Mouse (Mus musculus) hindbrain, embryonic 16.5 days (tissue): ENCODE data around the gene Mcts1. TPM values are rescaled to one million over a fixed set of nuclear protein-coding genes. Genes with fewer than 3 reads are reported as not detected.

ENCODE experiments used
- ATAC-seq: fragments of 200-750 bp; cut with Nextera tagmentation; 2 replicates; pipeline ENCODE4 v1.8.0; 2017; ENCODE audit warnings: moderate TSS enrichment, moderate library complexity
- H3K27ac ChIP-seq: fragments of 300-500 bp; sonication (generic); 2 replicates; pipeline ENCODE4 v1.5.1; 2014; ENCODE audit warnings: low read depth, mild to moderate bottlenecking, control low read depth, low read length, moderate library complexity
- H3K27me3 ChIP-seq: fragments of 300-500 bp; sonication (generic); replicated peaks from 2 replicates; pipeline ENCODE4 v1.6.1; 2014; ENCODE audit warnings: low read length; ENCODE audit not compliant: control insufficient read depth, insufficient read depth
- H3K36me3 ChIP-seq: fragments of 300-500 bp; sonication (generic); 2 replicates; pipeline ENCODE4 v1.6.1; 2014; ENCODE audit warnings: mild to moderate bottlenecking, low read length, moderate library complexity, mixed read lengths; ENCODE audit not compliant: control insufficient read depth, insufficient read depth
- H3K4me1 ChIP-seq: fragments of 300-500 bp; sonication (generic); 2 replicates; pipeline ENCODE4 v1.6.1; 2014; ENCODE audit warnings: low read depth, low read length; ENCODE audit not compliant: control insufficient read depth, insufficient read depth
- H3K4me2 ChIP-seq: fragments of 300-500 bp; sonication (generic); 2 replicates; pipeline ENCODE4 v1.6.1; 2014; ENCODE audit warnings: mild to moderate bottlenecking, low read length, control low read depth, moderate library complexity
- H3K4me3 ChIP-seq: fragments of 300-500 bp; sonication (generic); 2 replicates; pipeline ENCODE4 v1.5.1; 2014; ENCODE audit warnings: mild to moderate bottlenecking, low read length, control low read depth, moderate library complexity
- H3K9ac ChIP-seq: fragments of 300-500 bp; sonication (generic); 2 replicates; pipeline ENCODE4 v1.6.1; 2014; ENCODE audit warnings: low read depth, mild to moderate bottlenecking, control low read depth, low read length, moderate library complexity
- H3K9me3 ChIP-seq: fragments of 300-500 bp; sonication (generic); 2 replicates; pipeline ENCODE4 v1.6.1; 2014; ENCODE audit warnings: mild to moderate bottlenecking, low read length, moderate library complexity; ENCODE audit not compliant: control insufficient read depth
- WGBS: fragments of 180-500 bp; shearing (Covaris S2); extraction: QIAGEN DNeasy Blood & Tissue Kit; methylation state at CpG from one replicate; pipeline ENCODE4 v1.1.7; 2014; 5-methylcytosine and 5-hydroxymethylcytosine counted together
- polyA plus RNA-seq: library from polyadenylated mRNA; unstranded; fragments of >200 nt; fragmentation: Nextera tagmentation; extraction: Ambion mirVana; gene quantifications from 2 replicates; pipeline ENCODE4 v1.2.1, GENCODE M21; 2015

Gene Mcts1
- polyA plus RNA-seq, 1 experiment from 2014 or later, result 181 TPM

GRCm38 (mm10) chrX:38650404-38651039 is 50.1 kb downstream of the Mcts1 start:
- WGBS, result 62% methylated on average over 9 of the region's 9 CpGs
- Histone ChIP-seq H3K27ac (no peak overlapping the region), H3K4me1 (no peaks in the 10 kb centered on the region), H3K36me3 (no peaks in the 10 kb centered on the region), H3K27me3 (no peaks in the 10 kb centered on the region), H3K9me3 (no peaks in the 10 kb centered on the region), H3K9ac (no peak overlapping the region), H3K4me2 (no peak overlapping the region), H3K4me3 (no peak overlapping the region)
- ATAC-seq, result no peak

- H3K27me3 ChIP-seq, result no peaks in the 10 kb centered on the region
These were observed 50.8 kb downstream of the Mcts1 start for GRCm38 (mm10) chrX:38651167-38651566.

DNA sequence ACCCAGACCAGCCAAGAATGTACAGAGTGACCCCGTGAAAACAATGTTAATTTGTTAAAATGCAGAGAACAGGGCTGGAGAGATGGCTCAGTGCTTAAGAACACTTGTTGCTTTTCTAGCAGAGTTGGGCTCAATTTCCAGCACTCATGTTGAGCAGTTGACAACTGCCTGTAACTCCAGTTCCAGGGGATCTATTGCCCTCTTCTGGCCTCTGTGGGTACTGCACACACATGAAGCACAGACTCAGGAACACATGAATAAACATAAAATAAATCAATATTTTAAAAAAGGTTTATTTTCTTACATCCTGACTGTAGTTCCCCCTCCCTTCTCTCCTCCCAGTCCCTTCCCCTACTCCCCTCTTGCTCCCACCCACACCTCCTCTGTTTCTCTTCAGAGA is 52.8 kb downstream of the Mcts1 start:
- H3K27ac ChIP-seq, result no peak overlapping the region
- 61% methylated on average over 1 of the region's 1 CpGs for WGBS
- H3K27me3 ChIP-seq, result no peaks in the 10 kb centered on the region
- H3K36me3 ChIP-seq, result no peaks in the 10 kb centered on the region
- H3K4me2 ChIP-seq, result no peak overlapping the region
- no peaks in the 10 kb centered on the region for H3K4me1 ChIP-seq
- no peaks in the 10 kb centered on the region for H3K9me3 ChIP-seq
- H3K4me3 ChIP-seq, result no peak overlapping the region
- no peak for ATAC-seq
- H3K9ac ChIP-seq, result no peak overlapping the region

More at GRCm38 (mm10) chrX:38651167-38651566, 50.8 kb downstream of the Mcts1 start:
- WGBS, result 23% methylated on average over 7 of the region's 7 CpGs
- H3K4me2 ChIP-seq, result no peak overlapping the region
- no peak for ATAC-seq
- no peaks in the 10 kb centered on the region for H3K9me3 ChIP-seq
- H3K4me1 ChIP-seq, result no peaks in the 10 kb centered on the region
- H3K9ac ChIP-seq, result no peak overlapping the region
- H3K27ac ChIP-seq, result no peak overlapping the region
- no peaks in the 10 kb centered on the region for H3K36me3 ChIP-seq
- no peak overlapping the region for H3K4me3 ChIP-seq

DNA sequence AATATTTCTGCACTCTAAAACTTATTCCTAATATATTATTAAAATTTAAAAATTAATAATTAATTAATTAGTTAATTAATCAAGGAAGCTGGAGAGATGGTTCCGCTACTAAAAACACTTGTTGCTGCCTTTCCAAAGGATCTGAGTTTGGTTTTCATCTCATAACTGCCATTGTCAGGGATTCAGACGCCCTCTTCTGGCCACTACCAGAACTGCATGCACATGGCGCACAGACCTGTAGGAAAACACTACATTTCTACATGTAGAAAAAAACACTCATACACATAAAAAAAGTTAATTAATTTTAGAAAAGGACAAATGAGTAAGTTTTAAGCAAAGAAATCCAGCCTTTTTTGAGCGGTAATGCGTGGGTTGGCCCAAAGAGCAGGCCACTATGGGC is 54.3 kb downstream of the Mcts1 start:
- 80% methylated on average over 5 of the region's 5 CpGs for WGBS

DNA sequence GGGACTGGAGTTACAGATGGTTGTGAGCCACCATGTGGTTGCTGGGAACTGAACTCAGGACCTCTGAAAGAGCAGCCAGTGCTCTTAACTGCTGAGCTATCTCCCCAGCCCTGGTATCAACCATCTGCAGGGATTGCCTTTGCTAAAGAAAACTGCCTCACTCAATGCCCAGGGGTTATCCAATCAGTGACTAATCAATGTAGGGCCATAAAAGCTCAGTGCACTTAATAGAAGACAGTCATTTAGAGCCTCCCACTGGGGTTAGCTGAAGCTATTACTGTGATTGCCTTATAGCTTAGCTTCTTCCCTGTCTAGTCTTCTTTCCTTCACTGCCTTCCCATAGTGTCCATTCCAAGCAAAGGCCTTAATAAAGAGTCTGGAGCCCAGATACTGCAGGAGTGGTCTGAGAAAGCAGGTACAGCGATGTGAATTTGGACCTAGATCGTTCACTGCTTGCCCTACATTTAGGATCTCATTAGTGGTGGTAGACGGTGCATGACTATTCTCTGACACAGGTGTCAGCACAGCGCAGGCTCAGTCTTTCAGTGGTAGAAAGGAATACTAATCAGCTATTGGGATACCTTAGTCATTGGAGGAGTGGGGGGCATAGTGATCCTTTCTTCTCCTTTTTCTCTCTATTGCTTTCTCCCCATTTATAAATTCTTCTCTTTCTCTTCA is 56.0 kb downstream of the Mcts1 start:
- no peaks in the 10 kb centered on the region for H3K36me3 ChIP-seq
- peak; percentile 73 for ATAC-seq
- WGBS, result 70% methylated on average over 4 of the region's 4 CpGs
- no peak overlapping the region for H3K4me3 ChIP-seq
- no peaks in the 10 kb centered on the region for H3K9me3 ChIP-seq
- no peak overlapping the region for H3K4me2 ChIP-seq
- no peak overlapping the region for H3K9ac ChIP-seq
- no peak overlapping the region for H3K27ac ChIP-seq
- H3K27me3 ChIP-seq, result no peaks in the 10 kb centered on the region
- no peaks in the 10 kb centered on the region for H3K4me1 ChIP-seq

More for the DNA sequence above, 54.3 kb downstream of the Mcts1 start:
- Histone ChIP-seq H3K27ac (no peak overlapping the region), H3K4me2 (no peak overlapping the region), H3K4me1 (no peaks in the 10 kb centered on the region), H3K36me3 (no peaks in the 10 kb centered on the region), H3K27me3 (no peaks in the 10 kb centered on the region), H3K9ac (no peak overlapping the region), H3K4me3 (no peak overlapping the region), H3K9me3 (no peaks in the 10 kb centered on the region)
- no peak for ATAC-seq

Other genes starting within 250 kb of the Mcts1 start
- 63.7 and 77.1 TPM in 2 replicates for gene Lamp2, start 144.1 kb upstream of the Mcts1 start, polyA plus RNA-seq
- gene Cul4b, start 24.4 kb upstream of the Mcts1 start, polyA plus RNA-seq, result 15.1 and 18.3 TPM in 2 replicates
- 32.2 and 35.3 TPM in 2 replicates for gene C1galt1c1, start 34.5 kb downstream of the Mcts1 start, polyA plus RNA-seq
- not detected in 2 replicates for gene 6030498E09Rik, start 172.1 kb downstream of the Mcts1 start, polyA plus RNA-seq